In genomic region chr16:22635706-22636105, GRCm38 (mm10) we compare ENCODE assay signal across 27 mouse cellular contexts. TPM values are rescaled to one million over a fixed set of nuclear protein-coding genes. Genes with fewer than 3 reads are reported as not detected.
DNase-seq lines count a peak whose midpoint lies in the region; ATAC-seq and TF ChIP-seq lines count a peak whose summit lies in the region.
"Had no signal": no experiment of that assay in that cellular context is flagged by ENCODE, and none has a peak within 500 bp of the region (broad histone marks: within the 10 kb centered on the region; RNA-seq: fewer than 3 reads in every experiment).

No protein-coding gene starts in this region.

- no peak overlapping the region for H3K9ac ChIP-seq in heart, embryonic 11.5 days (ENCODE audit: low read depth, low read length)
- no peak overlapping the region for H3K9ac ChIP-seq in CH12.LX (ENCODE audit: insufficient read depth, low read depth)
- H3K9ac ChIP-seq: embryonic facial prominence, embryonic 13.5 days; hindbrain, embryonic 15.5 days; intestine, embryonic 15.5 days; limb, embryonic 15.5 days; liver, embryonic 14.5 days; lung, embryonic 15.5 days; midbrain, embryonic 15.5 days; neural tube, embryonic 13.5 days had no signal

- no peaks in the 10 kb centered on the region for H3K36me3 ChIP-seq in heart, embryonic 11.5 days (ENCODE audit: control insufficient read depth, insufficient read depth, low read length)
- peaks cover 0 to 3% of the 10 kb centered on the region in 2 experiments for H3K36me3 ChIP-seq in CH12.LX (replicated peaks in 1 of 2; ENCODE audit: control insufficient read depth in 1 of 2, insufficient read depth in 1 of 2, low read length in 1 of 2)
- H3K36me3 ChIP-seq: embryonic facial prominence, embryonic 13.5 days; hindbrain, embryonic 15.5 days; intestine, embryonic 15.5 days; limb, embryonic 15.5 days; lung, embryonic 15.5 days; midbrain, embryonic 15.5 days; neural tube, embryonic 13.5 days had no signal

- H3K4me2 ChIP-seq in heart, embryonic 11.5 days = no peak overlapping the region
- H3K4me2 ChIP-seq in CH12.LX (ENCODE audit: insufficient read depth, low read depth, poor library complexity, severe bottlenecking) = no peak overlapping the region
- H3K4me2 ChIP-seq: embryonic facial prominence, embryonic 13.5 days; hindbrain, embryonic 15.5 days; intestine, embryonic 15.5 days; limb, embryonic 15.5 days; lung, embryonic 15.5 days; midbrain, embryonic 15.5 days; neural tube, embryonic 13.5 days had no signal

- TF ChIP-seq RAD21 in CH12.LX (IDR thresholded peaks at IDR 0.05; ENCODE audit: low read depth, low read length) = no peak

- no peak overlapping the region for H3K4me3 ChIP-seq in heart, embryonic 11.5 days (ENCODE audit: low read depth, low read length)
- no peak overlapping the region for H3K4me3 ChIP-seq in CH12.LX (replicated peaks in 1 of 3; ENCODE audit: low read depth in 2 of 3, low read length in 2 of 3, poor library complexity in 1 of 3)
- H3K4me3 ChIP-seq: embryonic facial prominence, embryonic 13.5 days; hindbrain, embryonic 15.5 days; intestine, embryonic 15.5 days; limb, embryonic 15.5 days; lung, embryonic 15.5 days; midbrain, embryonic 15.5 days; neural tube, embryonic 13.5 days had no signal

- no peak for TF ChIP-seq CTCF in CH12.LX (conservative IDR thresholded peaks at IDR 0.05 in 1 of 2, IDR thresholded peaks at IDR 0.05 in 1 of 2; ENCODE audit: low read depth in 2 of 2, low read length in 2 of 2)

- TF ChIP-seq EP300 in CH12.LX (IDR thresholded peaks at IDR 0.05; ENCODE audit: low read length) = no peak

- dilution Hi-C loops in CH12.LX (cut with MboI; ENCODE audit: extremely low pct_ligation_motif_present, extremely low pct_unique_long_range_greater_than_20kb, low sequenced_read_pairs) = no loop called here

- DNase-seq in heart, postnatal 4 days = peak; percentile 19
- DNase-seq in CH12.LX (ENCODE audit: extremely low read depth) = no peak
- peak; percentile 28 for DNase-seq in NIH3T3 (ENCODE audit: low read depth)
- DNase-seq in forelimb bud, embryonic 11.5 days (ENCODE audit: low read depth, low spot score) = peak; percentile 37
- no peak for DNase-seq in urinary bladder, postnatal 4 days (ENCODE audit: low spot score in 2 of 2)
- DNase-seq in gastrocnemius, postnatal 4 days (ENCODE audit: low spot score in 2 of 2) = no peak
- DNase-seq: adrenal gland, adult 2 months; cerebellum, adult 8-10 months; cerebellum, postnatal 36 days; gastrocnemius, postnatal 10 days; heart, adult 18-20 months; kidney, postnatal 36 days; layer of hippocampus, postnatal 36 days; lung, postnatal 4 days; right cerebral cortex, adult 18-20 months; thymus, adult 18-20 months; thymus, postnatal 4 days had no signal

- H3K27ac ChIP-seq in heart, embryonic 11.5 days (ENCODE audit: low read depth, low read length) = no peak overlapping the region
- no peak overlapping the region for H3K27ac ChIP-seq in CH12.LX (ENCODE audit: insufficient read depth, low read depth)
- H3K27ac ChIP-seq: embryonic facial prominence, embryonic 13.5 days; hindbrain, embryonic 15.5 days; intestine, embryonic 15.5 days; limb, embryonic 15.5 days; liver, embryonic 14.5 days; lung, embryonic 15.5 days; midbrain, embryonic 15.5 days; neural tube, embryonic 13.5 days had no signal

- no peaks in the 10 kb centered on the region for H3K9me3 ChIP-seq in heart, embryonic 11.5 days (replicated peaks; ENCODE audit: control insufficient read depth, low read length)
- H3K9me3 ChIP-seq in CH12.LX (replicated peaks; ENCODE audit: low read length) = peaks cover 4% of the 10 kb centered on the region
- H3K9me3 ChIP-seq: embryonic facial prominence, embryonic 13.5 days; hindbrain, embryonic 15.5 days; intestine, embryonic 15.5 days; limb, embryonic 15.5 days; lung, embryonic 15.5 days; midbrain, embryonic 15.5 days; neural tube, embryonic 13.5 days had no signal

- 56% methylated on average over 8 of the region's 8 CpGs for WGBS in heart, embryonic 11.5 days (ENCODE audit: insufficient replicate concordance)

- no peaks in the 10 kb centered on the region; the same call in 1 of the 2 replicates for H3K79me2 ChIP-seq in CH12.LX (replicated peaks; ENCODE audit: control insufficient read depth, extremely low read depth, insufficient read depth, poor library complexity, severe bottlenecking)

- H3K4me1 ChIP-seq in heart, embryonic 11.5 days (ENCODE audit: control insufficient read depth, insufficient read depth, low read length) = no peaks in the 10 kb centered on the region
- H3K4me1 ChIP-seq in CH12.LX (ENCODE audit: control insufficient read depth in 1 of 2, insufficient read depth in 2 of 2) = peaks cover 25 to 47% of the 10 kb centered on the region in 2 experiments
- H3K4me1 ChIP-seq: hindbrain, embryonic 15.5 days; intestine, embryonic 15.5 days; limb, embryonic 15.5 days; lung, embryonic 15.5 days; midbrain, embryonic 15.5 days; neural tube, embryonic 13.5 days had no signal

- no peak for TF ChIP-seq POLR2A in CH12.LX (IDR thresholded peaks at IDR 0.05; ENCODE audit: low read depth, low read length)

- no peak for ATAC-seq in heart, embryonic 11.5 days (replicated peaks; ENCODE audit: insufficient number of reproducible peaks, low FRiP score, low TSS enrichment)
- ATAC-seq: forebrain, embryonic 14.5 days; intestine, embryonic 15.5 days; midbrain, embryonic 15.5 days had no signal

- H3K27me3 ChIP-seq in heart, embryonic 11.5 days (ENCODE audit: control insufficient read depth, insufficient read depth, low read length) = no peaks in the 10 kb centered on the region
- H3K27me3 ChIP-seq in CH12.LX (replicated peaks) = no peaks in the 10 kb centered on the region
- H3K27me3 ChIP-seq: embryonic facial prominence, embryonic 13.5 days; hindbrain, embryonic 15.5 days; intestine, embryonic 15.5 days; limb, embryonic 15.5 days; lung, embryonic 15.5 days; midbrain, embryonic 15.5 days had no signal

- in situ Hi-C loops in CH12.LX (cut with MboI; ENCODE audit: low pct_ligation_motif_present, low pct_unique_long_range_greater_than_20kb, low sequenced_read_pairs) = no loop called here

TF ChIP-seq in CH12.LX, 34 proteins besides CTCF, POLR2A, EP300 and RAD21:
- TF ChIP-seq SIN3A (IDR thresholded peaks at IDR 0.05; ENCODE audit: low read length) = peak; percentile 49; the same call in 1 of the 2 replicates
- TF ChIP-seq ETS1 (conservative IDR thresholded peaks at IDR 0.05; ENCODE audit: low read depth, low read length) = no peak
- no peak for TF ChIP-seq TCF12 (IDR thresholded peaks at IDR 0.05; ENCODE audit: low read depth, low read length)
- TF ChIP-seq MAFK (IDR thresholded peaks at IDR 0.05; ENCODE audit: insufficient replicate concordance, low read length) = no peak
TF ChIP-seq in CH12.LX: peak in this region for 1.

RNA-seq across cellular contexts. Expression of gene Dgkg, which starts 21.3 kb away (rescaled TPM):
- total RNA-seq in heart, postnatal 4 days (2021) = under 1 TPM; 0.71 to 0.72 TPM
- polyA plus RNA-seq in heart, embryonic 11.5 days (2014; fragmentation: Nextera tagmentation; extraction: Ambion mirVana) = 0.38 and 0.44 TPM in 2 replicates
- total RNA-seq in CH12.LX (2012; rRNA removed) = 7.2 and 9.2 TPM in 2 replicates
- 2.3 and 3.0 TPM in 2 replicates for total RNA-seq in CH12.LX (2014; rRNA removed)
- 2.0 TPM in 2 replicates for polyA plus RNA-seq in CH12.LX (2012; ENCODE audit: insufficient read length, low read depth)
- total RNA-seq in gastrocnemius, postnatal 4 days (2021) = 1 to 10 TPM in 1 of 2 experiments, under 1 TPM in 1; 0.91 to 1.4 TPM

Comparison
In these comparisons a context has a peak if more than half of its experiments do, and no peak if none do; other contexts are left out.
1. DNase-seq: peak in heart, postnatal 4 days (single experiment), NIH3T3 (single experiment) and forelimb bud, embryonic 11.5 days (single experiment); none in CH12.LX (single experiment), urinary bladder, postnatal 4 days (0 of 2) and gastrocnemius, postnatal 4 days (0 of 2).